Mouse (Mus musculus) MEL-GATA-1-ER (cell line): ENCODE data around the gene Olfr1098.

Source experiments
- DNase-seq: peaks from one replicate; pipeline ENCODE4 v3.0.0-alpha.2; 2012; ENCODE audit warnings: low read depth; ENCODE audit errors: extremely low read depth

Gene Olfr1098

DNA sequence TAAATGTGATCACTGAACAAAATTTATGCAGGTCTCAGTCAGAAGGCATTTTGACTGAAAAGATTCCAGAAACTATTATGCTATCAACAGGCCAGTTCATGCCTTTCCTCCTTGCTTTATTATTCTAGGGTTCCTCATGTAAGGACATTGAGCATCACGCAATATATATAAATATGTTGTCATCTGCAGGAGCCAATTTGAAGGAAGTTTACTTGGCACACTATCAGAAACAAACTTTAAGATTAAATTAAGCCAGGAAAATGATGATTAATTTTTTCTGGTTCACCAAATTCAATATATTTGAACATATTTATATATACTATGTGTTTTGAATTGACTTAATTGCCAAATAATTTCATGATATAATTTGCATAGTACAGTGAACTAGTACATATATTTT is at the start of gene Olfr1098:
Gene Olfr1098 (minus strand): TSS at position 101 of the 400 bp plus-strand sequence.
- no peak for DNase-seq

DNA sequence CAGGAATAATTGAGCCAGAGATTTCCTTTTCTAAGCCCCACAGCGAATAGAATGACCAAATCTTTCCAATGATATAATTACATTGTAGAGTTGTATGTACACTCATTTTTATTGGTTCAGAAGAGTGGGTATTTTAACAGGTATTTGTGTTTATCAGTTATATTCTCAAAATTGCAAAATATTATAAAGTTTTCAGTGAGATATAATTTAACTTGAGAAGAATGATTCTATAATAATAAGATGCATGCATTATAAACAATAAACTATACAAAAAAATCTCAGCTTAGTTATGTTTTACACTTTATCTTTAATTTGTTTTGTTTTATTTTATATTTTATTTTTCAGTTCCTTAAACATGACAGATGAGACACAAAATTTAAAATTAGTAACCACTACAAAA is 36.2 kb upstream of the Olfr1098 start, which contains the start of gene Olfr1099:
Gene Olfr1099 (minus strand): TSS at position 101 of the 400 bp plus-strand sequence.
- DNase-seq = no peak

DNA sequence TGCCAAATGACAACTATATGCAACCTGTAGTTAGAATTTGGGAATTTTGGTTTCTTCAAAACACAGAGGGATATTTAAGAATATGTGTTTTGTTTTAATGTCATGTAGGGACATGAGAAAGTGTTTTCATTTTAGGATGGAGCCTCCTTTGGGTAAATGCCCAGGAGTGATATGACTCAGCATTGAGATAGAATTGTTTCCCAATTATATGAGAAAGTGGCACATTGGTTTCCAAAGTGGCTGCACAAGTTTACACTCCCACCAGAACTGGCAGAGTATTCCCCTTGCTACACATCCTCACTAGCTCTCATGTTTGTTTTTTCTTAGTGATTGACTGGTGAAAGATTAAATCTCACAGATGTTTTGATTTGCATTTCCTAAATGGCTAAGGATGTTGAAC is 2.2 kb upstream of the Olfr1098 start:
- DNase-seq = no peak

DNA sequence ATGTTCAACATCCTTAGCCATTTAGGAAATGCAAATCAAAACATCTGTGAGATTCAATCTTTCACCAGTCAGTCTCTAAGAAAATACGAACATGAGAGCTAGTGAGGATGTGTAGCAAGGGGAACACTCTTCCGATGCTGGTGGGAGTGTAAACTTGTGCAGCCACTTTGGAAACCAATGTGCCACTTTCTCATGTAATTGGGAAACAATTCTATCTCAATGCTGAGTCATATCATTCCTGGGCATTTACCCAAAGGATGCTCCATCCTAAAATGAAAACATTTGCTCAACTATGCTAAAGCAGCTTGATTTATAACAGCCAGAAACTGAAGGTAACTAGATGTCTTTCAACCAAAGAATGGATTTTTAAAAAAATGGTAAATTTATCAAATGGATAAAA is 18.7 kb downstream of the Olfr1098 start:
- no peak for DNase-seq

DNA sequence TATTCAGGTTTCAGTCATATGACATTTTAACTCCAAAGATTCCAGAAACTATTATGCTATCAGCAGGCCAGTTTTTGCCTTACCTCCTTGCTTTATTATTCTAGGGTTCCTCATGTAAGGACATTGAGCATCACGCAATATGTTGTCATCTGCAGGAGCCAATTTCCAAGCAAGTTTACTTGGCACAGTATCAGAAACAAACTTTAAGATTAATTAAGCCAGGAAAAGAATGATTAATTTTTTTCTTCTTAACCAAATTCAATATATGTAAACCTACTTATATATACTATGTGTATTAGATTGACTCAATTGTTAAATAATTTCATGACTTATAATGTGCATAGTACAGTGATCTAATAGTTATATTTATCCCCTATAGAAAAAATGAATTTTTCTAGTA is 32.2 kb downstream of the Olfr1098 start, which contains the start of gene Olfr1097:
Gene Olfr1097 (minus strand): TSS at position 101 of the 400 bp plus-strand sequence.
- DNase-seq = no peak

DNA sequence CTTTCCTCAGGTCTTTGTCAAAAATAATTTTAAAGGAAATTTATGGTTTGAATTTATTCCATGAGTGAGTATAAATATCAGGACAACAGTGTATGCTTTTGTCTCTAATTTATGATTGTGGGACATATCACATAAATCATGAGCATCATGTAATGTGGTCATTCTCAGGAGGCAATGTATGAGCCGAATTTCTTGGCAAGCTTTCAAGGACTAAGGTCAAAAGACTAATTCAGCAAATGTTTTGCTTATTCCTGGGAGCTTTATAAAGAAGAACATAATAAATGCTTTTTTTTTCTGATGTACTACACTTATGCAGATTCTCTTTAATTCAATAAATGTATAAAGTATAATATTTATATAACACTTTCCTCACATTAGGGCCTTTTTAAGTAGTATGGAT is 49.6 kb downstream of the Olfr1098 start, which contains the start of gene Gm13723:
Gene Gm13723 (minus strand): TSS at position 101 of the 400 bp plus-strand sequence.
- no peak for DNase-seq
